ENCODE assay signal across 8 mouse cellular contexts in the genomic region with DNA sequence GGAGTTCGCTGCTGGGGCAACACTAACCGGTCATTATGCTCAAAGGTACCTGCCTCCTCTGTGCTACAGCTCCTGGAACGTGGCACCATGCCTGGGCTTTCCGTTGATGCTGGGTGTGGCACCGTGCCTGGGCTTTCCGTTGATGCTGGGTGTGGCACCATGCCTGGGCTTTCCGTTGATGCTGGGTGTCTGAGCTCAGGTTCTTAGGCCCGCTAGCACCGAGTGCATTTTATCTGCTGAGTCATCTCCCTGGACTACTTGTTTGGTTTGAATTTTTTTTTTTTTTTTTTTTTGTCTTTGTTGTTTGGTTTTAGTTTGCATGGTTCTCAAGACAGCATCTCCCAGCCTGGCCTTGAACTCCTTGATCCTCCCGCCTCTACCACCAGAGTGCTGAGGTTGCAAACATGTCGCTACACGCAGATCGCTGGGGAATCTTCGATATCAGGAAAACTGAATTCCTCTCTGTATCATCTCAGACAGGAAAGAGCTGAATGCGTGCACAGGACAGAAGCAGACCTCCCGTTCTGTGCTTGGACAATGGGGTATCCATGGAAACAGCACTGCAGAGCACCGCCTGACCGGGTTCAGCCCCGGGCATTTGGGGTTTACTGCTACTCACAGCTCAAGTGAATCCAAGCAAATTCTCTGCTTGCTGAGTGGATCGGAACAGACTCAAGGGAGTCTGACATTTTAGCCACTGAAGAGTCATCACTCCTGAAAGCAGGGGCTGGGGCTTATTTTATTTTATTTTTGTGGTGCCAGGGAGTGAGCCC. TPM values are rescaled to one million over a fixed set of nuclear protein-coding genes. Genes with fewer than 3 reads are reported as not detected.
DNase-seq lines count a peak whose midpoint lies in the region; ATAC-seq and TF ChIP-seq lines count a peak whose summit lies in the region.
"Had no signal": no experiment of that assay in that cellular context is flagged by ENCODE, and none has a peak within 500 bp of the region (broad histone marks: within the 10 kb centered on the region; RNA-seq: fewer than 3 reads in every experiment).

No protein-coding gene starts in this region.

- peaks cover 2 to 34% of the 10 kb centered on the region in 2 experiments; a peak in 3 of 4 replicates for H3K4me1 ChIP-seq in ES-E14 (ENCODE audit: control insufficient read depth in 2 of 2, insufficient read depth in 2 of 2, low read length in 2 of 2, poor library complexity in 1 of 2)
- peaks cover 21% of the 10 kb centered on the region for H3K4me1 ChIP-seq in embryonic facial prominence, embryonic 10.5 days
- peaks cover 34% of the 10 kb centered on the region for H3K4me1 ChIP-seq in liver, embryonic 15.5 days (replicated peaks)

- no peak overlapping the region; a peak in 1 of 4 replicates for H3K4me3 ChIP-seq in ES-E14 (ENCODE audit: insufficient read depth in 1 of 2, low read depth in 1 of 2, low read length in 2 of 2, poor library complexity in 1 of 2, severe bottlenecking in 1 of 2)
- no peak overlapping the region for H3K4me3 ChIP-seq in embryonic facial prominence, embryonic 10.5 days
- no peak overlapping the region for H3K4me3 ChIP-seq in liver, embryonic 15.5 days (replicated peaks)
- H3K4me3 ChIP-seq: heart, embryonic 15.5 days had no signal

- H3K36me3 ChIP-seq in ES-E14 (ENCODE audit: control insufficient read depth, insufficient read depth, low read length, poor library complexity, severe bottlenecking), result no peaks in the 10 kb centered on the region; the same call in 1 of the 2 replicates
- H3K36me3 ChIP-seq in embryonic facial prominence, embryonic 10.5 days (replicated peaks), result no peaks in the 10 kb centered on the region
- no peaks in the 10 kb centered on the region for H3K36me3 ChIP-seq in liver, embryonic 15.5 days (replicated peaks)
- H3K36me3 ChIP-seq: heart, embryonic 15.5 days had no signal

- in situ Hi-C loops in ES-E14 (cut with MboI; ENCODE audit: low sequenced_read_pairs in 2 of 2, unreplicated experiment in 2 of 2), result no loop called here

- H3K27ac ChIP-seq in ES-E14 (ENCODE audit: insufficient read depth, low read depth, low read length, poor library complexity, severe bottlenecking), result peak overlapping the region; percentile 82
- peak overlapping the region; percentile 68 for H3K27ac ChIP-seq in embryonic facial prominence, embryonic 10.5 days (replicated peaks)
- peak overlapping the region; percentile 19; the same call in 1 of the 2 replicates for H3K27ac ChIP-seq in liver, embryonic 15.5 days (replicated peaks)
- H3K27ac ChIP-seq: heart, embryonic 15.5 days had no signal

- H3K4me2 ChIP-seq in liver, embryonic 15.5 days, result peak overlapping the region; percentile 25; the same call in 1 of the 2 replicates
- H3K4me2 ChIP-seq: heart, embryonic 15.5 days had no signal

- no peaks in the 10 kb centered on the region for H3K9me3 ChIP-seq in ES-E14 (ENCODE audit: control insufficient read depth, insufficient read depth, low read depth, low read length)
- no peaks in the 10 kb centered on the region for H3K9me3 ChIP-seq in embryonic facial prominence, embryonic 10.5 days
- no peaks in the 10 kb centered on the region for H3K9me3 ChIP-seq in liver, embryonic 15.5 days (replicated peaks)
- H3K9me3 ChIP-seq: heart, embryonic 15.5 days had no signal

- no peaks in the 10 kb centered on the region for H3K27me3 ChIP-seq in embryonic facial prominence, embryonic 10.5 days (replicated peaks; ENCODE audit: low read depth, poor library complexity, severe bottlenecking)
- no peaks in the 10 kb centered on the region for H3K27me3 ChIP-seq in liver, embryonic 15.5 days

- WGBS in embryonic facial prominence, embryonic 10.5 days, result 53% methylated on average over 20 of the region's 20 CpGs
- WGBS in liver, embryonic 15.5 days (ENCODE audit: insufficient replicate concordance), result 36% methylated on average over 20 of the region's 20 CpGs

- peak overlapping the region; percentile 48; the same call in 1 of the 2 replicates for H3K9ac ChIP-seq in ES-E14 (ENCODE audit: insufficient read depth, low read depth, low read length, poor library complexity, severe bottlenecking)
- no peak overlapping the region for H3K9ac ChIP-seq in liver, embryonic 15.5 days
- H3K9ac ChIP-seq: heart, embryonic 15.5 days had no signal

- peak; percentile 81 for DNase-seq in CD4-positive helper T cell, adult 2 months (ENCODE audit: low read depth, low spot score)
- DNase-seq in ES-E14 (ENCODE audit: low read depth, low spot score), result peak; percentile 59
- peak; percentile 64 for DNase-seq in embryonic facial prominence, embryonic 10.5 days (ENCODE audit: low spot score)
- no peak for DNase-seq in kidney, adult 11 months
- no peak for DNase-seq in heart, postnatal 36 days

- intact Hi-C loops in heart, postnatal 36 days (cut with DNase I), result no loop called here

- ATAC-seq in liver, embryonic 15.5 days (ENCODE audit: insufficient read depth), result peak; percentile 80
- ATAC-seq in monocyte, adult 5-6 weeks (replicated peaks; ENCODE audit: insufficient number of reproducible peaks, low FRiP score, low TSS enrichment, poor library complexity, severe bottlenecking), result no peak

TF ChIP-seq in ES-E14, 5 proteins besides CTCF, POLR2A, EP300 and RAD21:
- no peak for TF ChIP-seq ZC3H11A (IDR thresholded peaks at IDR 0.05; ENCODE audit: borderline replicate concordance, low read depth, low read length)
- TF ChIP-seq ZNF384 (IDR thresholded peaks at IDR 0.05; ENCODE audit: low read depth, low read length), result peak; percentile 88
- peak; percentile 92 for TF ChIP-seq MAFK (IDR thresholded peaks at IDR 0.05; ENCODE audit: insufficient read depth, low read depth, low read length)
- no peak for TF ChIP-seq HCFC1 (IDR thresholded peaks at IDR 0.05; ENCODE audit: borderline replicate concordance, insufficient read depth, low read length)

RNA-seq across cellular contexts. Expression of gene Plxdc1, which starts 36.4 kb away (rescaled TPM):
- 2.5 and 4.3 TPM in 2 replicates for total RNA-seq in ES-E14 (2012; rRNA removed)
- polyA plus RNA-seq in embryonic facial prominence, embryonic 10.5 days (2016; fragmentation: Nextera tagmentation; extraction: Ambion mirVana), result 0.07 and 0.13 TPM in 2 replicates
- polyA plus RNA-seq in liver, embryonic 15.5 days (2015; fragmentation: Nextera tagmentation; extraction: Ambion mirVana), result 0.74 and 0.75 TPM in 2 replicates
- 1 to 10 TPM; 5.1 to 6.2 TPM for total RNA-seq in heart, postnatal 36 days (2021)
- total RNA-seq in monocyte, adult 5-6 weeks (2017), result 1.6 to 2.8 TPM (median 2.4 TPM) in 3 replicates

RNA-seq across cellular contexts. Expression of gene Arl5c, which starts 46.1 kb away (rescaled TPM):
- total RNA-seq in ES-E14 (2012; rRNA removed), result 2.9 and 4.4 TPM in 2 replicates
- 15.6 and 19.2 TPM in 2 replicates for polyA plus RNA-seq in embryonic facial prominence, embryonic 10.5 days (2016; fragmentation: Nextera tagmentation; extraction: Ambion mirVana)
- polyA plus RNA-seq in liver, embryonic 15.5 days (2015; fragmentation: Nextera tagmentation; extraction: Ambion mirVana), result 7.4 and 8.3 TPM in 2 replicates
- total RNA-seq in heart, postnatal 36 days (2021), result under 1 TPM; 0.65 to 0.80 TPM
- 67.7 to 97.0 TPM (median 83.6 TPM) in 3 replicates for total RNA-seq in monocyte, adult 5-6 weeks (2017)

Comparison
In these comparisons a context has a peak if more than half of its experiments do, and no peak if none do; other contexts are left out.
1. DNase-seq: peak in CD4-positive helper T cell, adult 2 months (single experiment), ES-E14 (single experiment) and embryonic facial prominence, embryonic 10.5 days (single experiment); none in kidney, adult 11 months (single experiment) and heart, postnatal 36 days (0 of 2).
2. H3K27ac ChIP-seq: peak in every context shown above with its lines; median percentile 82 in ES-E14; 68 in embryonic facial prominence, embryonic 10.5 days; 19 in liver, embryonic 15.5 days.
3. RNA of gene Arl5c, which starts 46.1 kb away (total RNA-seq): 67.7 to 97.0 TPM in monocyte, adult 5-6 weeks; 2.9 to 4.4 TPM in ES-E14 and 0.65 to 0.80 TPM in heart, postnatal 36 days; every median in the first group is over 10 times any median in the second.